Mouse (Mus musculus) liver, postnatal 0 days (tissue): Measurements from ENCODE around the gene Prmt9.

ENCODE experiments used
- CTCF ChIP-seq: sonication (generic); IDR thresholded peaks from 2 replicates; pipeline ENCODE4 v1.5.1; 2016; ENCODE audit warnings: antibody characterized with exemption, low read depth
- EP300 ChIP-seq: IDR thresholded peaks from 2 replicates; pipeline ENCODE4 v1.6.1; 2016; ENCODE audit warnings: antibody characterized with exemption, low read depth, mild to moderate bottlenecking

- no peak for TF ChIP-seq CTCF
- no peak for TF ChIP-seq EP300
Observed at GRCm38 (mm10) chr8:77502547-77502946, 46.6 kb upstream of the Prmt9 start.
